Mouse (Mus musculus): ENCODE results near the gene Lyar.

GRCm38 (mm10) chr5:38194946-38195345, 25.3 kb upstream of the Lyar start:
- no peak for TF ChIP-seq ZC3H11A (IDR thresholded peaks at IDR 0.05; ENCODE audit: borderline replicate concordance, low read depth, low read length)
- no peak for TF ChIP-seq CHD2 (IDR thresholded peaks at IDR 0.05; ENCODE audit: low read depth, low read length)
- no peak for TF ChIP-seq HCFC1 (IDR thresholded peaks at IDR 0.05; ENCODE audit: borderline replicate concordance, insufficient read depth, low read length)

Measured in ES-E14 (cell line).